Mouse (Mus musculus) heart, adult 2 months (tissue): ENCODE measurements around the gene Mtmr3. TPM values are rescaled to one million over a fixed set of nuclear protein-coding genes. Genes with fewer than 3 reads are reported as not detected.
A peak's percentile ranks its signal among the peaks of the same experiment; 100 is the strongest.

Experiments
- DNase-seq, 2 experiments: peaks; one replicate each; pipeline ENCODE4 v3.0.0; 2021
- H3K27ac ChIP-seq: fragments of 200-600 bp; 2 replicates; pipeline ENCODE4 v1.8.1; 2022
- H3K27me3 ChIP-seq: fragments of 200-500 bp; 2 replicates; pipeline ENCODE4 v1.6.1; 2012; ENCODE audit warnings: mild to moderate bottlenecking, low read length, inconsistent platforms, mixed read lengths; ENCODE audit not compliant: control insufficient read depth, insufficient read depth
- H3K36me3 ChIP-seq: fragments of 200-500 bp; 2 replicates; pipeline ENCODE4 v1.6.1; 2012; ENCODE audit warnings: low read length, inconsistent platforms; ENCODE audit not compliant: control insufficient read depth, insufficient read depth
- H3K4me1 ChIP-seq: fragments of 200-500 bp; 2 replicates; pipeline ENCODE4 v1.6.1; 2011; ENCODE audit warnings: low read length; ENCODE audit not compliant: control insufficient read depth, insufficient read depth
- H3K4me3 ChIP-seq: fragments of 200-600 bp; 2 replicates; pipeline ENCODE4 v1.8.1; 2022
- H3K79me2 ChIP-seq: fragments of 200-500 bp; replicated peaks from 2 replicates; pipeline ENCODE4 v1.6.1; 2012; ENCODE audit warnings: mild to moderate bottlenecking, inconsistent platforms, low read length, moderate library complexity, mixed read lengths; ENCODE audit not compliant: control insufficient read depth, insufficient read depth
- H3K9ac ChIP-seq: fragments of 200-500 bp; 2 replicates; pipeline ENCODE4 v1.6.1; 2012; ENCODE audit warnings: low read depth, mild to moderate bottlenecking, control low read depth, inconsistent platforms, low read length, mixed read lengths
- CTCF ChIP-seq: fragments of 200-600 bp; IDR thresholded peaks from 2 replicates; pipeline ENCODE4 v1.8.1; 2022; ENCODE audit warnings: antibody characterized with exemption, mild to moderate bottlenecking, moderate library complexity
- EP300 ChIP-seq: fragments of 200-500 bp; IDR thresholded peaks from 2 replicates; pipeline ENCODE4 v1.6.1; 2011; ENCODE audit warnings: low read depth, low read length, control low read depth; ENCODE audit not compliant: insufficient read depth
- POLR2A ChIP-seq: fragments of 200-500 bp; IDR thresholded peaks from 2 replicates; pipeline ENCODE4 v1.6.1; 2011; ENCODE audit warnings: mild to moderate bottlenecking, low read depth, low read length, control low read depth; ENCODE audit not compliant: insufficient read depth
- WGBS: fragments of 180-500 bp; shearing (Covaris S2); methylation state at CpG from one replicate; pipeline ENCODE4 v1.1.7; 2018; 5-methylcytosine and 5-hydroxymethylcytosine counted together
- intact Hi-C: fragments of 180-260 bp; cut with DNase I; formaldehyde crosslinking; loops from one replicate; pipeline ENCODE4 v1.15.1; 2025
- polyA plus RNA-seq: library from polyadenylated mRNA; depleted of rRNA; stranded (reverse); fragments of >200 nt; gene quantifications from 2 replicates; pipeline ENCODE4 v1.2.3, GENCODE M21; 2012
- total RNA-seq, 2 experiments: library from RNA; stranded (reverse); gene quantifications; 2 replicates each; pipeline ENCODE4 v1.2.3; 2021

Gene Mtmr3
- total and polyA plus RNA-seq, 3 experiments: 24.4 to 50.8 (median 43.9) TPM

GRCm38 (mm10) chr11:4606541-4606940 is 11.9 kb upstream of the Mtmr3 start:
- 51% methylated on average over 1 of the region's 1 CpGs for WGBS
- peak overlapping the region; percentile 75 for H3K27ac ChIP-seq
- TF ChIP-seq CTCF: no peak
- TF ChIP-seq EP300: no peak
- H3K79me2 ChIP-seq: no peaks in the 10 kb centered on the region
- peaks cover 12% of the 10 kb centered on the region; the same call in 1 of the 2 replicates for H3K36me3 ChIP-seq
- peak overlapping the region; percentile 12; the same call in 1 of the 2 replicates for H3K9ac ChIP-seq
- DNase-seq: peak in 1 of 2 experiments; percentile 27
- no peaks in the 10 kb centered on the region for H3K27me3 ChIP-seq
- intact Hi-C loops: no loop called here
- H3K4me3 ChIP-seq: no peak overlapping the region
- H3K4me1 ChIP-seq: peaks cover 17% of the 10 kb centered on the region

GRCm38 (mm10) chr11:4605414-4605813 is 10.8 kb upstream of the Mtmr3 start:
- peaks cover 12% of the 10 kb centered on the region; the same call in 1 of the 2 replicates for H3K36me3 ChIP-seq
- WGBS: 47% methylated on average over 7 of the region's 7 CpGs
- peak overlapping the region; percentile 65 for H3K27ac ChIP-seq

GRCm38 (mm10) chr11:4604441-4604840 is 9.8 kb upstream of the Mtmr3 start:
- Histone ChIP-seq H3K9ac (no peak overlapping the region), H3K4me1 (peaks cover 14% of the 10 kb centered on the region), H3K36me3 (peaks cover 12% of the 10 kb centered on the region; the same call in 1 of the 2 replicates), H3K27ac (peak overlapping the region; percentile 87), H3K4me3 (no peak overlapping the region), H3K27me3 (no peaks in the 10 kb centered on the region), H3K79me2 (no peaks in the 10 kb centered on the region)
- intact Hi-C loops: no loop called here
- TF ChIP-seq EP300 (no peak), POLR2A (no peak), CTCF (no peak)
- DNase-seq: no peak
- WGBS: 53% methylated on average over 6 of the region's 6 CpGs

More at GRCm38 (mm10) chr11:4605414-4605813, 10.8 kb upstream of the Mtmr3 start:
- H3K79me2 ChIP-seq: no peaks in the 10 kb centered on the region
- intact Hi-C loops: no loop called here
- no peaks in the 10 kb centered on the region for H3K27me3 ChIP-seq
- peaks cover 14% of the 10 kb centered on the region for H3K4me1 ChIP-seq
- H3K9ac ChIP-seq: no peak overlapping the region
- TF ChIP-seq EP300 (no peak), POLR2A (no peak), CTCF (no peak)
- no peak overlapping the region for H3K4me3 ChIP-seq
- DNase-seq: peak in 1 of 2 experiments; percentile 40

GRCm38 (mm10) chr11:4602691-4603441 is 8.2 kb upstream of the Mtmr3 start:
- intact Hi-C loops: no loop called here
- Histone ChIP-seq H3K9ac (peak overlapping the region; percentile 68), H3K27me3 (no peaks in the 10 kb centered on the region), H3K4me1 (peaks cover 14% of the 10 kb centered on the region), H3K36me3 (peaks cover 12% of the 10 kb centered on the region; the same call in 1 of the 2 replicates), H3K4me3 (peak overlapping the region; percentile 13; the same call in 1 of the 2 replicates), H3K79me2 (no peaks in the 10 kb centered on the region), H3K27ac (peak overlapping the region; percentile 87)
- TF ChIP-seq POLR2A: no peak
- no peak for TF ChIP-seq EP300
- TF ChIP-seq CTCF: no peak
- DNase-seq: peak; percentile 58 to 67
- 16% methylated on average over 12 of the region's 12 CpGs for WGBS

- no peak overlapping the region for H3K4me3 ChIP-seq
- TF ChIP-seq CTCF (no peak), POLR2A (no peak), EP300 (no peak)
- H3K9ac ChIP-seq: no peak overlapping the region
- 81% methylated on average over 5 of the region's 5 CpGs for WGBS
- peaks cover 8% of the 10 kb centered on the region; the same call in 1 of the 2 replicates for H3K36me3 ChIP-seq
- no peak for DNase-seq
- intact Hi-C loops: no loop called here
- H3K27me3 ChIP-seq: no peaks in the 10 kb centered on the region
- H3K27ac ChIP-seq: peak overlapping the region; percentile 87
- peaks cover 12% of the 10 kb centered on the region for H3K4me1 ChIP-seq
- H3K79me2 ChIP-seq: no peaks in the 10 kb centered on the region
Observed at GRCm38 (mm10) chr11:4601890-4602289, 7.2 kb upstream of the Mtmr3 start.

- Histone ChIP-seq H3K9ac (no peak overlapping the region), H3K79me2 (no peaks in the 10 kb centered on the region), H3K4me3 (no peak overlapping the region), H3K36me3 (peaks cover 4% of the 10 kb centered on the region; the same call in 1 of the 2 replicates), H3K27ac (no peak overlapping the region), H3K27me3 (no peaks in the 10 kb centered on the region), H3K4me1 (peaks cover 9% of the 10 kb centered on the region)
- DNase-seq: no peak
- TF ChIP-seq EP300: no peak
- TF ChIP-seq POLR2A: no peak
- TF ChIP-seq CTCF: no peak
- intact Hi-C loops: no loop called here
- 97% methylated on average over 3 of the region's 3 CpGs for WGBS
Observed at GRCm38 (mm10) chr11:4599916-4600315, 5.3 kb upstream of the Mtmr3 start.
